Mouse (Mus musculus): Measurements from ENCODE around the gene Tex14.

The Tex14 gene

GRCm38 (mm10) chr11:87527364-87527763 is 122.5 kb downstream of the Tex14 start:
- Histone ChIP-seq H3K27me3 (ENCODE audit: insufficient read depth, low read length) (no peaks in the 10 kb centered on the region), H3K4me3 (replicated peaks; ENCODE audit: low read length) (no peak overlapping the region), H3K36me3 (ENCODE audit: insufficient read depth, low read length) (peaks cover 17% of the 10 kb centered on the region), H3K9me3 (ENCODE audit: low read length) (no peaks in the 10 kb centered on the region), H3K4me1 (replicated peaks; ENCODE audit: low read depth, low read length) (peaks cover 30% of the 10 kb centered on the region)
- TF ChIP-seq CTCF (conservative IDR thresholded peaks at IDR 0.05; ENCODE audit: low read length) (no peak), NANOG (IDR thresholded peaks at IDR 0.05; ENCODE audit: borderline replicate concordance, low read length) (no peak), POU5F1 (IDR thresholded peaks at IDR 0.05; ENCODE audit: borderline replicate concordance, low read length) (no peak)

DNA sequence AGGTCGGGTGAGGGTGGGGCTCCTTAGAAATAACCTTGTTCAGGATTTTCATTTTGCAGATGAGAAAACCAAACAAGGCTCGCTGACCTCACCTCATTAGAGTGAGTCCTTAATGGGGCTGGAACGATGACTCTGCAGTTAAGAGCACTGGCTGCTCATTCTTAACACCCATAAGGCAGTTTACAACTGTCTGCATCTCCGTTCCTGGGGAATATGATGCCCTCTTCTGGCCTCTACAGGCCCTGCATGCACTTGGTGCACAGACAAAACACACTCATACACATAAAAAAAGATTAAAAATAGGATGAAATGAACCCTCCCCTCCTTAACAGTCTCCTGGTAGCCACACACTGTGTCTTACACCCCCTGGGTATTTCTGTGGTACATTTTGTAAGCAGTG is 123.1 kb downstream of the Tex14 start:
- no peaks in the 10 kb centered on the region for H3K27me3 ChIP-seq (ENCODE audit: insufficient read depth, low read length)
- H3K4me1 ChIP-seq (replicated peaks; ENCODE audit: low read depth, low read length): peaks cover 30% of the 10 kb centered on the region
- no peak overlapping the region for H3K4me3 ChIP-seq (replicated peaks; ENCODE audit: low read length)
- H3K36me3 ChIP-seq (ENCODE audit: insufficient read depth, low read length): peaks cover 11% of the 10 kb centered on the region
- no peaks in the 10 kb centered on the region for H3K9me3 ChIP-seq (ENCODE audit: low read length)
- no peak for TF ChIP-seq POU5F1 (IDR thresholded peaks at IDR 0.05; ENCODE audit: borderline replicate concordance, low read length)
- no peak for TF ChIP-seq NANOG (IDR thresholded peaks at IDR 0.05; ENCODE audit: borderline replicate concordance, low read length)
- peak; percentile 82 for TF ChIP-seq CTCF (conservative IDR thresholded peaks at IDR 0.05; ENCODE audit: low read length)

GRCm38 (mm10) chr11:87531695-87532094 is 126.8 kb downstream of the Tex14 start:
- Histone ChIP-seq H3K27me3 (ENCODE audit: insufficient read depth, low read length) (no peaks in the 10 kb centered on the region), H3K36me3 (ENCODE audit: insufficient read depth, low read length) (peaks cover 10% of the 10 kb centered on the region), H3K9me3 (ENCODE audit: low read length) (no peaks in the 10 kb centered on the region), H3K4me1 (replicated peaks; ENCODE audit: low read depth, low read length) (peaks cover 11% of the 10 kb centered on the region), H3K4me3 (replicated peaks; ENCODE audit: low read length) (no peak overlapping the region)
- TF ChIP-seq POU5F1 (IDR thresholded peaks at IDR 0.05; ENCODE audit: borderline replicate concordance, low read length) (no peak), CTCF (conservative IDR thresholded peaks at IDR 0.05; ENCODE audit: low read length) (peak; percentile 75)

- no peaks in the 10 kb centered on the region for H3K4me1 ChIP-seq (replicated peaks; ENCODE audit: low read depth, low read length)
- H3K27me3 ChIP-seq (ENCODE audit: insufficient read depth, low read length): no peaks in the 10 kb centered on the region
- H3K9me3 ChIP-seq (ENCODE audit: low read length): no peaks in the 10 kb centered on the region
- peaks cover 19% of the 10 kb centered on the region for H3K36me3 ChIP-seq (ENCODE audit: insufficient read depth, low read length)
- no peak overlapping the region for H3K4me3 ChIP-seq (replicated peaks; ENCODE audit: low read length)
- no peak for TF ChIP-seq CTCF (conservative IDR thresholded peaks at IDR 0.05; ENCODE audit: low read length)
- no peak for TF ChIP-seq POU5F1 (IDR thresholded peaks at IDR 0.05; ENCODE audit: borderline replicate concordance, low read length)
- TF ChIP-seq NANOG (IDR thresholded peaks at IDR 0.05; ENCODE audit: borderline replicate concordance, low read length): no peak
Measured at GRCm38 (mm10) chr11:87542285-87542684, 137.4 kb downstream of the Tex14 start.

DNA sequence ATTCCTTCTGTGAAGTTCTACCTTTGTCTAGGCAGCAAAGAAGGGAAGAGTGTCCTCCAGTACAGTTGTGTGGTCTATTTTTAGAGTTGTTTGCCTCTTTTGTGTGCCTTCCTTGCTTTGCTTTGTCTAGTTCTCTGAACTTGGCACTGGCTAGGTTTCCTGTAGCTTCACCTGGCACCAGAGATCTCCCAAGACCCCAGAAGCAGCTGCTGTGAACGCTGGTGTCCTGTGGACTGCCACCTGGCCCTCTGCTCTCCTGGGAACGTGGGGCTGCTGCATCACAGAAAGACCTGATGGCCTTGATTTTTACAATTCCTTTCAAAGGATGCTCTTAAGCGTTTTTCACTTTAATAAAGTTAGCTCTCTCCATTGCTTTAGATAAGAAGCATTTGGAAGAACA is 138.0 kb downstream of the Tex14 start:
- no peaks in the 10 kb centered on the region for H3K27me3 ChIP-seq (ENCODE audit: insufficient read depth, low read length)
- H3K36me3 ChIP-seq (ENCODE audit: insufficient read depth, low read length): peaks cover 13% of the 10 kb centered on the region
- no peaks in the 10 kb centered on the region for H3K9me3 ChIP-seq (ENCODE audit: low read length)
- TF ChIP-seq NANOG (IDR thresholded peaks at IDR 0.05; ENCODE audit: borderline replicate concordance, low read length) (no peak), CTCF (conservative IDR thresholded peaks at IDR 0.05; ENCODE audit: low read length) (no peak), POU5F1 (IDR thresholded peaks at IDR 0.05; ENCODE audit: borderline replicate concordance, low read length) (no peak)
- no peaks in the 10 kb centered on the region for H3K4me1 ChIP-seq (replicated peaks; ENCODE audit: low read depth, low read length)
- no peak overlapping the region for H3K4me3 ChIP-seq (replicated peaks; ENCODE audit: low read length)

DNA sequence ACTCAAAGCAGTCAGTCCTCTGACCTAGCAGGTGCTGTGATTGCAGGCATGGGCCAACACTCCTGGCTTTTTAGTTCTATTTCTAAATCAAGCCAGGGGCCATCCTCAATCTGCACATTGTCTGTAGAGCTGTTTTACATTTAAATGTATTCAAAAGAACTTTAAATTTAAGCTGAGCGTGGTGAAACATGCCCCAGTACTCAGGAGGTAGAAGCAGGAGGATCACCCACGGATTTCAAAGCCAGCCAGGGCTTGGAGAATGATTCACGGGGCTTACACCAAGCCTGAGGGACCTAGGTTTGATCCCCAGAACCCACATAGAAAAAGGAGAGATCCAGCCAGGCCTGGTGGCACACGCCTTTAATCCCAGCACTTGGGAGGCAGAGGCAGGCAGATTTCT is 148.5 kb downstream of the Tex14 start:
- Histone ChIP-seq H3K4me3 (replicated peaks; ENCODE audit: low read length) (no peak overlapping the region), H3K9me3 (ENCODE audit: low read length) (no peaks in the 10 kb centered on the region), H3K27me3 (ENCODE audit: insufficient read depth, low read length) (no peaks in the 10 kb centered on the region), H3K4me1 (replicated peaks; ENCODE audit: low read depth, low read length) (no peaks in the 10 kb centered on the region), H3K36me3 (ENCODE audit: insufficient read depth, low read length) (0 out of 2 replicates have a peak, but pooled peaks cover 4% of the 10 kb centered on the region)
- no peak for TF ChIP-seq POU5F1 (IDR thresholded peaks at IDR 0.05; ENCODE audit: borderline replicate concordance, low read length)
- no peak for TF ChIP-seq NANOG (IDR thresholded peaks at IDR 0.05; ENCODE audit: borderline replicate concordance, low read length)
- no peak for TF ChIP-seq CTCF (conservative IDR thresholded peaks at IDR 0.05; ENCODE audit: low read length)

DNA sequence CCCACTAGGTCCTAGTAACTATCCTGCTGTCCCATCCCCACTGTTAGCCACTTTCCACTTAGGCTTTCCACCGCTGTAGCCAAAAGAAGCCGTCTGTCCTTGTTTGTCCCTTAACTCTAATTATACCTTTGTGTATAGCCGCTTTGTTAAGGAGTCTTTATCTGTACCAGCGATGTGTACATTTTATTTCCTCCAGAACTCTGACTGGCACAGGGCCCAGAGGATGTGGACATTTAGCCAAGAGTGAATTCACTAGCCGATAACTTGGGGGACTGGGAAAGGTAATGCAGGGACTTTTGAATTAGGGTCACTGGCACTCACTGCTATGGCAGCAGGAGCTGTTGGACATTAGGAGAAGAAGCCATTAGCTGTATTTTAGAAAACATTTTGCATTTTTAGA is 149.5 kb downstream of the Tex14 start:
- Histone ChIP-seq H3K4me3 (replicated peaks; ENCODE audit: low read length) (no peak overlapping the region), H3K27me3 (ENCODE audit: insufficient read depth, low read length) (no peaks in the 10 kb centered on the region), H3K36me3 (ENCODE audit: insufficient read depth, low read length) (0 out of 2 replicates have a peak, but pooled peaks cover 4% of the 10 kb centered on the region), H3K4me1 (replicated peaks; ENCODE audit: low read depth, low read length) (peaks cover 3% of the 10 kb centered on the region; the same call in 1 of the 2 replicates), H3K9me3 (ENCODE audit: low read length) (no peaks in the 10 kb centered on the region)
- TF ChIP-seq NANOG (IDR thresholded peaks at IDR 0.05; ENCODE audit: borderline replicate concordance, low read length): no peak
- TF ChIP-seq POU5F1 (IDR thresholded peaks at IDR 0.05; ENCODE audit: borderline replicate concordance, low read length): no peak
- TF ChIP-seq CTCF (conservative IDR thresholded peaks at IDR 0.05; ENCODE audit: low read length): no peak

- no peaks in the 10 kb centered on the region for H3K27me3 ChIP-seq (ENCODE audit: insufficient read depth, low read length)
Measured at GRCm38 (mm10) chr11:87555106-87555703, 150.3 kb downstream of the Tex14 start.

DNA sequence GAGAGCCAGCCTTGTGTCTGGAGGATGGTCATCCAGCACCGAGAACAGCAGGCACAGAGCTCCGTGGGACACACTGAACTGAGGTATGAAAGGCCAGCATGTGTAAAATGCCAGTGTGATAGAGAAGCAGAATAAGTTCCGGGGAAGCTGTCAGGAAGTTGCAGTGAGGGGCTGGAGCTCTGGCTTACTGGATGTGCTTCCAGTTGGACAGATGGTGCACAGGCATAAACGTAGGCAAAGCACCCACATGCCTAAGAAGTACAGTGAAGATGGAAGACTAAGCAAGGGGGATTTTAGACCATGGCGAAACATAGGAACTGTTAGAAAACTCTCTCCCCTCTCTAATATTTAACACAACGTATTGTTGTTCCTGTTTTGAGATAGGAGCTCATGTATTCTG is 156.3 kb downstream of the Tex14 start:
- Histone ChIP-seq H3K27me3 (ENCODE audit: insufficient read depth, low read length) (no peaks in the 10 kb centered on the region), H3K9me3 (ENCODE audit: low read length) (no peaks in the 10 kb centered on the region), H3K36me3 (ENCODE audit: insufficient read depth, low read length) (no peaks in the 10 kb centered on the region), H3K4me3 (replicated peaks; ENCODE audit: low read length) (no peak overlapping the region), H3K4me1 (replicated peaks; ENCODE audit: low read depth, low read length) (peaks cover 8% of the 10 kb centered on the region)
- no peak for TF ChIP-seq NANOG (IDR thresholded peaks at IDR 0.05; ENCODE audit: borderline replicate concordance, low read length)
- no peak for TF ChIP-seq CTCF (conservative IDR thresholded peaks at IDR 0.05; ENCODE audit: low read length)
- TF ChIP-seq POU5F1 (IDR thresholded peaks at IDR 0.05; ENCODE audit: borderline replicate concordance, low read length): no peak

More at GRCm38 (mm10) chr11:87555106-87555703, 150.3 kb downstream of the Tex14 start:
- Histone ChIP-seq H3K4me3 (replicated peaks; ENCODE audit: low read length) (no peak overlapping the region), H3K36me3 (ENCODE audit: insufficient read depth, low read length) (0 out of 2 replicates have a peak, but pooled peaks cover 4% of the 10 kb centered on the region), H3K4me1 (replicated peaks; ENCODE audit: low read depth, low read length) (peaks cover 8% of the 10 kb centered on the region), H3K9me3 (ENCODE audit: low read length) (no peaks in the 10 kb centered on the region)
- TF ChIP-seq NANOG (IDR thresholded peaks at IDR 0.05; ENCODE audit: borderline replicate concordance, low read length) (no peak), CTCF (conservative IDR thresholded peaks at IDR 0.05; ENCODE audit: low read length) (no peak), POU5F1 (IDR thresholded peaks at IDR 0.05; ENCODE audit: borderline replicate concordance, low read length) (no peak)

Measured in E14TG2a.4 (cell line).